Mouse (Mus musculus): Measurements from ENCODE around the gene Tcf7l1.

DNA sequence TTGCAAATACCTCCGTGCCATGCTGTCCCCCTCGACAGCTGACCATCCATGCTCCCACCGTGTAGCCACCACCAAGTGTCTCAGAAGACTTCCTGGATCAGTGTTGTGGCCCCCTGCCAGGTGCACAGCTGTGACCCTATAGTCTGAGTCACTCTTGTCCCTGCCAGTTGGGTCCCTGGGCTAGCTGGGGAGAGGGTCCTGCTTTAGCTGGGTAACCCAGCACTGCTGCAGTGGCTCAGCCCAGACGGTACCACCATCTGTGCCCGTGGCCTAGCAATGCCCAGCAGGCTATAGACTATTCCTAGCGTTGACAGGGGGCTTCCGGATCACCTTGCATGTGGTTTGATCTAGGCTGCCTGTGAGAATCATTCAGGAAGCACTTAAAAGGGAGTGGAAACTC, 21.2 kb upstream of the Tcf7l1 start:
- no peak for TF ChIP-seq ZNF384 (IDR thresholded peaks at IDR 0.05; ENCODE audit: low read depth, low read length)
- no peak for TF ChIP-seq ZC3H11A (IDR thresholded peaks at IDR 0.05; ENCODE audit: borderline replicate concordance, low read depth, low read length)
